Mouse (Mus musculus): ENCODE measurements around the gene Actg1.

The Actg1 gene

GRCm38 (mm10) chr11:120347791-120348683 is at the start of gene Actg1:
Actg1 (minus strand) TSS chr11:120348542.
- peak; percentile 77 for DNase-seq (ENCODE audit: low spot score)

GRCm38 (mm10) chr11:120397602-120398001 is 49.3 kb upstream of the Actg1 start:
- DNase-seq (ENCODE audit: low spot score), result no peak

- no peak for DNase-seq (ENCODE audit: low spot score)
Measured at GRCm38 (mm10) chr11:120395661-120396060, 47.3 kb upstream of the Actg1 start.

- DNase-seq (ENCODE audit: low spot score), result no peak
Measured at GRCm38 (mm10) chr11:120388580-120388979, 40.2 kb upstream of the Actg1 start.

DNA sequence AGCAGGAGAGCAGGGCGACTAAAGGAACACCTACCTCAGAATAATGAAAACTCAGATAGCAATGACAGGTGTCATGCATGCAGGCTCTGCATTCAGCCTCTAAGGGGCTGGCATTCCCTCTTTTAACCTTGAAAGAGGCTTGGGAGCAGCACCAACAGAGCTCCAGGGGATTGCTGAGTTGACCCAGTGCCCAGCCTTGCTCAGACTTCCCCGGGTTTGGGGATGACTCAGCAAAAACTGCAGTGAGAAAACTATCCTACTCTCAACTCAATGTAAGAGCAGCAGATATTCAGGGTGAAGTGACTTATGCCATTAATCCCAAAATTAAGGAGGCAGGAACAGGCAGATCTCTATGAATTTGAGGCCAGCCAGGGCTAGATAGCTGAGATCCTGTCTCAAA is 38.8 kb upstream of the Actg1 start:
- DNase-seq (ENCODE audit: low spot score), result no peak

DNA sequence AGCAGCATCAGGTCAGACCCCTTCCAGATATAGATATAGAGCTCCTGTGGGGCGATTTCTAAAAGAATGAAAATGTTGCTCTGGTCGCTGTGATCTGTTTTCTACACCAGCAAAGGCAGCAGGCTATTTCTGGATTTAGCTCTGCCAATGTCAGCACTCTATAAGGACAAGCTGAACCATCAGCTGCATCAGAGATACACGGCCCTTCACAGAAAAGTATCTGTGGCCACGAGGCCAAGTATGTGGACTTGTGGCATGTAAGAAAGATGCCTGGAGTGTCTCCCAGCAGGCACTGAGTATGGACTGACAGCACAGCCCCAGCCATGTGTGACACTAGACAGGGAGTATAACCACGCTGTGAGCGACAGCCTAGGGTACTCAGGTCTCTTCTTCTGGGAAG is 38.3 kb upstream of the Actg1 start:
- no peak for DNase-seq (ENCODE audit: low spot score)

DNA sequence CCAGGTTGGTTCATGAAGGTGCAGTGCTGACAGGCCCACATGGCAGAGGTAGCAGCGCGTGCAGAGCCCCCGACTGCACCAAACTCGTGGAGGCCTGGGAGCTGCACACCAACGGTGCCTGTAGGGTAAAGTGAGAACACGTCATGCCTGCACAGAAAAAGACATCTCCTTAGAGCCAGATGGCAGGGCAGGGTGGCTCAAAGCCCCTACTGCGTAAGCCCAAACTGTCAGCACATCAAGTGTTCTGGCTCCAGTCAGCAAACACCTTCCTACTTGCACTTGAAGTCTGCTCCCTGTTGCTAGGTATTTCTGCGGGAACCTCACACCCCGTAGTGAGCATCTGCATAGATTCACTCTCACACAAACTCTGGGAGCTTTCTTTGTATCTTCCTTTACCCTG is 34.2 kb upstream of the Actg1 start:
- DNase-seq (ENCODE audit: low spot score), result no peak

- DNase-seq (ENCODE audit: low spot score), result no peak
Measured at GRCm38 (mm10) chr11:120381157-120381556, 32.8 kb upstream of the Actg1 start.

GRCm38 (mm10) chr11:120380271-120380670 is 31.9 kb upstream of the Actg1 start:
- no peak for DNase-seq (ENCODE audit: low spot score)

- peak; percentile 84 for DNase-seq (ENCODE audit: low spot score)
Measured at GRCm38 (mm10) chr11:120378611-120379540, 30.5 kb upstream of the Actg1 start, which contains the start of gene Faap100. Faap100 (minus strand) TSS chr11:120378764.

DNA sequence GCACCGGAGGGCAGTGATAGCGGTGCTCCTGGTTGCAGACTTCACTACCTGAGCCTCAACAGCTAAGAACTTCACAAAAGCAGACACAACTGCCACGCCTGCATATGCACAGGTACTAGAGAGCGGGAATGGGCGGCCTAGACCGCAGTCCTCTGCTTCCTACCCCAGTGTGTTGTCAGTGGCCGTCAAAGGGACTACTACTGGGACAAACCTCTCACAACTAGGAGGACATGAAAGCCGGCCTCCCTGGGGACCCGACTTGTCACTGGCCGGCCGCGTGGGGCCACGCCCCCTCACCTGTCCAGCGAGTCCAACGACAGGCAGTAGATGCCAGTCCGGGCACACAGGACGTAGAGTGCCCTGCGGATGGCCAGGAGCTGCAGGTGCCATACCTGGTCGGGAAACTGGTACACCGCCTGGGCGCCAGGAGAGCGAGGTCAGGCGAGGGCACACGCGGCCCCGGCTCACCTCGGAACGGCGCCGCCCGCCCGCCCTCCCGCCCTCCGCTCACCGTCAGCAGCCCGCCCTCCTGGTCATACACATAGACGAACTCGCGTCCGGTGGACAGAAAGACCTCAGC is 29.8 kb upstream of the Actg1 start:
- DNase-seq (ENCODE audit: low spot score), result peak; percentile 42

GRCm38 (mm10) chr11:120377337-120377736 is 29.0 kb upstream of the Actg1 start:
- no peak for DNase-seq (ENCODE audit: low spot score)

DNA sequence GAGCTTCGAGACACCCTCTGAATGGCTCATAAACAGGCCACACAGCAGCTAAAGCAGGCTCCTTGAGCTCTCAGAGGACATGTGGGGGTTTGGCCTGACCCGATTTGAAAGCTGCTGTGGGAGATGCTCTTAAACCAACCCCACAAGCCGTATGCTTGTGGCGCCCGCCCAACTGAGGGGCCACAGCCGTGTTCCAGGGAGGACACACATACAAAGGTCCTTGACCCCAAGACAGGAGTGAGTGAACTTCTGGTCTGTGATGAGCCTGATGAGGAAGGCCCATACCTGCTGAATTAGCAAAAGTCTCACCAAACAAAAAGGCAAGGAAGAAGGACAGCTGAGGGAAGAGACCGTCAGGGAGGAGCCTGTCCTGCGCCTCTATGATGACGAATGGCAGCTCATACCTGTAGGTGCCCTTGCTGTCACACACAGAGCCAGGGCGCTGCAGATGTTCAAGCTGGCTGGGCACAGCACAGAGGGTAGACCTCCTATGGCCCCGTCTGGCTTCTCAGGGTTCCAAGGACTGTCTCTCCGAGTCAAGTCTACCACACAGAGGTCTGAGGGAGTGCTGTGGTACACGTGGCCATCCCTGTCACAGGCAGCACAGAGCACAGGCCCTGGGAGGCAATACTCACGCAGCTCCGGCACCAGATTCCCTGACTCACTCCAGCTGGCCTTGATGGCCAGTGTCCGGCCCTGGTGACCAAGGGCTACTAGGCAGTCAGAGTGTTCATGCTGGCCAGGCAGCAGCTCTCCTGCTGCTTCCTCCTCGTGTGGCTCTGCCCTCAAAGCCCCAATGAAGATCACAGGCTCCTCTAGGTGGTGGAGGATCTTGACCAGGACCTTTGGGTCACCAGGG is 28.2 kb upstream of the Actg1 start:
- no peak for DNase-seq (ENCODE audit: low spot score)

GRCm38 (mm10) chr11:120375324-120375723 is 27.0 kb upstream of the Actg1 start:
- no peak for DNase-seq (ENCODE audit: low spot score)

GRCm38 (mm10) chr11:120373820-120374586 is 25.7 kb upstream of the Actg1 start:
- no peak for DNase-seq (ENCODE audit: low spot score)

DNA sequence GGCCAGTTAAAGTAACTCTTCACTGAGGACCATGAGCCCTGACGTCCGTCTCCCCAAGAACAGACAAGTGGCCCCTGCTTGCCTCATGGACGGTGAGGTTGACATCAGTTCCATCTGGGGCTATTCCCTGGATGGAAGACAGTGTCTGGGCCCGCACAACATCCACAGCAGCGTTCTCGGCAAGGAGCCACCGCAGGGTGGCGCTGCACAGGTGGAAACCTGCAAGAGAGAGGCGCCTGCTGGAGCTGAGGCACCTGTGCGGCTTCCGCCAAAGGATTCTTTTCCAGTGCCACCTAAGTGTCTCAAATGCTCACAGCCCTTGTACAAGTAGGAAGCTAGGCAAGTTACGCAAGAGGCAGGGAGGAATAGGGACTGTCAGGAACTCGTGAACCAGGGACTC is 24.7 kb upstream of the Actg1 start:
- no peak for DNase-seq (ENCODE audit: low spot score)

DNA sequence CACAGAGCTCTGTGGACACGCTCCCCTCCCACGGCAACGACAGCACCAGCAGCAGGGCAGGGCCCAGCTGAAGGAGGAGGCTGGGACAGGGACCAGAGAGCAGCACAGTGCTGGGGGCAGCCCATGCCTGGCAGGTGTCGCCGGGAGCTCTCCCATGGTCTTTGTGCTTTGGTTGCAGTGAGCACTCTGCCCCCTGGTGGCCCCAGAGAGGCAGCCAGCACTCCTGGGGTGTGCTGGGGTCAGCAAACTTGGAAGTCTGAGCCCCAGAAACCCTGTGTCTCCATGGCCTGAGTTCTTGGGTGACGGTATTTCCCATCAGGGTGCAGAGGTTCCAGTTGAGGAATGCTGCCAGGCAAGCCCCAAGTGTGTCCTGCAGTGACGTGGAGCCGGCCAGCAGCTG is 21.3 kb upstream of the Actg1 start:
- peak; percentile 64 for DNase-seq (ENCODE audit: low spot score)

DNA sequence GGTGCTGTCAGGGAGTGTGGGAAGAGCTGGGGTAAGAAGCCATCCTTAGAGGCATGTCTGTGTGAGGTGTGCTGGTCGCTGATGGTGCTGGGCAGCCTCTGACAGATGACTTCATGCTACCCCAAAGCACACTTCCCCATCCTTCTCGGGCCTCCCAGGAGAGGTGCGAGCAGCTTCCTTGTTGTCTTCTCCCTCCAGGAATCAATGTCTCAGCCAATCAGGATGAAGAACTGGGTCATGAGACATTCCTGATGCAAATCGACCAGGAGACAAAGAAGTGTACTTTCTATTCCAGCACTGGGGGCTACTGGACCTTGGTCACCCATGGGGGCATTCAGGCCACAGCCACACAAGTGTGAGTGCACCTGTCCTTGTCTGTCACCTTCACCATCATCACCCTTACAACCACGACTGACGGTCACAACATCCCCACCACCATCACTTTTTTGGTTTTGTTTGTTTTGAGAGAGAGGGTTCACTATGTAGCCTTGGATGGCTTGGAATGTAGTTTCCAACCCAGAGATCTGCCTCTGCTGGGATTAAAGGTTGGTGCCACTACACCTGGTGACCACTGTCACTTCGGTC is 18.2 kb upstream of the Actg1 start:
- DNase-seq (ENCODE audit: low spot score), result no peak

- DNase-seq (ENCODE audit: low spot score), result no peak
Measured at GRCm38 (mm10) chr11:120362891-120363290, 14.5 kb upstream of the Actg1 start.

DNA sequence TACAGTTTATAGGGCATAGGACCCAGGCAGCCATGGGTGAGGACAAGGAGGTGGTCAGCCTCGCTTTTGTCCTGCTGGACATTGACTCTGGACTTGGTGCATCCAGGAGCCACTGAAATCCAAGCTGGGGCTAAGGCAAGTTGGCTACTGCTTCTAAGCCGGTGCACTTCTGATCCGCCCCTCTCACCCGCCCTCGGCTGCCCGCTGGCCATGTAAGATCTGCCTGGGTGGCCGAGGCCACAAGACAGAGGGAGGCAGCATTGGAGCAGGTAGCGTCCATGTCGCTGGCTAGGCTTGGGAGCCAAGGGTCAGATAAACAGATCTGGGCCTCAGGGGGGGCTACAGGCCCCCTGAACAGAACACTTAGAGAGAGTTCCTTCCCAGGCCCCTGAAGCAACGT is 13.0 kb upstream of the Actg1 start, which contains the start of gene Fscn2:
Gene Fscn2 (plus strand): TSS at position 240 of the 400 bp plus-strand sequence.
- no peak for DNase-seq (ENCODE audit: low spot score)

Measured in urinary bladder, postnatal 25 days (tissue).